Mouse (Mus musculus): ENCODE measurements around the gene Nmur1. TPM values are rescaled to one million over a fixed set of nuclear protein-coding genes. Genes with fewer than 3 reads are reported as not detected.
"Not testable (repeated sequence)": the region's sequence is repeated elsewhere in the genome, so short reads cannot be mapped to it uniquely, and the experiment has no call there.

Gene Nmur1
- 1.6 and 1.8 TPM in 2 replicates for polyA plus RNA-seq (2012; rRNA removed)

DNA sequence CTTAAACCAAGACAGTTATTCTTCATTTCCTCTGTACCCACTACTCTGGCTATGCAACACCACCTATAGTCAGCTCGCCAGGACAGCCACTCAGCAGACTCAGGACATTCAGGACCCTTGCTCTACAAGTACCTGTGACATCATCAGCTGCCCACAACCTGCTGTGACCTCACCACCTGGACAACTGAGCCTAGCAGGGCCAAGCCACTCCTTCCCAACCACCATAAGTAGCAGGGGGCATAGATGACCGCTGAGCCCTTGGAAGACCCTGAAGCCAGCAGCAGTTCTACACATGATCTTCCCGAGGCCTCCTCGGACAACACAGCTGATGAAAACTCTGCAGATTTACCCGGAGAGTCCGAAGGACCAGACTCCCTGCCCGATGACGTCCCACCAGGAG, at the start of gene Nmur1, which contains the start of gene Tex44:
TSS of gene Nmur1 (minus strand) at position 101 of the 400 bp plus-strand sequence.
TSS of gene Tex44 (plus strand) at position 202 of the 400 bp plus-strand sequence.
- no peaks in the 10 kb centered on the region for H3K27me3 ChIP-seq (ENCODE audit: control insufficient read depth, insufficient read depth, low read length)
- whole genome bisulfite sequencing = 92% methylated on average over 8 of the region's 8 CpGs
- no peak within 1 kb of the TSS for H3K27ac ChIP-seq (ENCODE audit: insufficient read depth, low read length)

DNA sequence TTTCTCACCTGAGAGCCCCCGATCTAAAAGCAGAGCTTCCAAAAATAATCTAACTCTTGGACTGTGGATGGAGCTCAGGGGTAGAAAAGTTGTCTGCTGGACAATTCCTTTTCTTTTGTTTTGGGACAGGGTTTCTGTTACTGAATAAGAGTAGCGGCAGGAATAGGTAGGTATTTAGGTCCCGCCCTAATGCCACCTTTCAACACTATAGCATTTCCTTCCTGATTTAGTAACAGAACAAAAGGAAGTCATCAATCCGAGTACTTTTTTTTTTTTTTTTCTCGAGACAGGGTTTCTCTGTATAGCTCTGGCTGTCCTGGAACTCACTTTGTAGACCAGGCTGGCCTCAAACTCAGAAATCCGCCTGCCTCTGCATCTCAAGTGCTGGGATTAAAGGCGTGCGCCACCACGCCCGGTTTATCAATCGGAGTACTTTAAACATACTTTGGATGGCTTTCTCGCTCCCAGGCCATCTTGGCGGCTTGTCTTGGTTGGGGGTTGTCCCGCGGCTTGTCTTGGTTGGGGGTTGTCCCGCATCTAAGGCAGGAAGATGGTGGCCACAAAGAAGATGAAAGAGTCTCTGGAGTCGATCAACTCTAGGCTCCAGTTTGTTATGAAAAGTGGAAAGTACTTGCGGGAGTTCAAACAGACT, 47.2 kb upstream of the Nmur1 start:
- no peak overlapping the region for H3K4me3 ChIP-seq (replicated peaks; ENCODE audit: insufficient read depth, low read depth, low read length)
- H3K27me3 ChIP-seq (ENCODE audit: control insufficient read depth, insufficient read depth, low read length) = no peaks in the 10 kb centered on the region
- no peak for TF ChIP-seq POLR2A (IDR thresholded peaks at IDR 0.05; ENCODE audit: borderline replicate concordance, insufficient read depth, low read length)
- TF ChIP-seq CTCF (IDR thresholded peaks at IDR 0.05; ENCODE audit: borderline replicate concordance, insufficient read depth, low read depth, low read length) = no peak
- 95% methylated on average over 18 of the region's 18 CpGs for WGBS
- no peak for DNase-seq
- H3K4me1 ChIP-seq (ENCODE audit: control insufficient read depth, insufficient read depth, low read length) = peaks cover 13% of the 10 kb centered on the region
- H3K27ac ChIP-seq (ENCODE audit: insufficient read depth, low read length) = peak overlapping the region; percentile 92; the same call in 1 of the 2 replicates

More for the DNA sequence above, at the start of gene Nmur1, which contains the start of gene Tex44:
- no peak for DNase-seq
- Histone ChIP-seq H3K4me1 (ENCODE audit: control insufficient read depth, insufficient read depth, low read length) (no peaks in the 10 kb centered on the region), H3K4me3 (replicated peaks; ENCODE audit: insufficient read depth, low read depth, low read length) (no peak within 1 kb of the TSS)
- TF ChIP-seq CTCF (IDR thresholded peaks at IDR 0.05; ENCODE audit: borderline replicate concordance, insufficient read depth, low read depth, low read length) = no peak
- no peak for TF ChIP-seq POLR2A (IDR thresholded peaks at IDR 0.05; ENCODE audit: borderline replicate concordance, insufficient read depth, low read length)

DNA sequence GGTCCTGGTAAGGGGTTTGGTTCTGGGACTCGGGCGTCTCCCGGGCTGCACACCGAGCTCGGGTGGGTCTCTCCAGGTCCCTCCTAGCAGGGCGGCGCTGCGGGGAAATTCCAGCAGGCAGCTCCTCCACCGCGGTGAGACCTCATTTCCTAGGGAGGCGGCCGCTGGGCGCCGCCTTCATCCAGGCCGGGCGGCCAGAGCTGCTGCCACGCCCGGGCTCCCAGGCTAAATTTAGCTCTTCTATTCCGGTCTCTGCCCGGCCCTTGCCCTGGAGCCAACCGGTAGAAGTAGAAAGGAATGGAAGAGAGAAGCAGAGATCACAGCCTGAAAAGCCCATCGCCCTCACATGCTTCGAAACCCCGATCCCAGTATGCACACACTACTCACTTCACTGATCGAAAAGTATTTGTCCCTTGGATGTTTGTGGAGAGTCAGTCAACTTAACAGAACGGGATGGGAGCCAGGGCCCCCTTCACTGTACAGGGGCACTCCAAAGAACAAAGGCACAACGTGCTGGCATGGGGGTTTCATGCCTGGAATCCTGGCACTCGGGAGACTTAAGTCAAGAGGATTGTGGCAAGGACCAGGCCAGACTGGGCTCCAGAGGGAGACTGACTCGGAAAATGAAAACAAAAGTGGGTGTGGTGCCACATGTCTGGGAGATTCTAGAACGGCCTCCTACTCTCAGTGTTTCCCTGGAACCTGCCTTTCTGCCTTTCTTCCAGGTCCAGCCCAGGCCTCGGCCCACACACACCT, 46.3 kb upstream of the Nmur1 start:
- DNase-seq = peak; percentile 80 to 86
- Histone ChIP-seq H3K27me3 (ENCODE audit: control insufficient read depth, insufficient read depth, low read length) (no peaks in the 10 kb centered on the region), H3K27ac (ENCODE audit: insufficient read depth, low read length) (peak overlapping the region; percentile 92), H3K4me1 (ENCODE audit: control insufficient read depth, insufficient read depth, low read length) (peaks cover 13% of the 10 kb centered on the region), H3K4me3 (replicated peaks; ENCODE audit: insufficient read depth, low read depth, low read length) (peak overlapping the region; percentile 23)
- 3% methylated on average over 31 of the region's 31 CpGs for WGBS
- TF ChIP-seq POLR2A (IDR thresholded peaks at IDR 0.05; ENCODE audit: borderline replicate concordance, insufficient read depth, low read length) (no peak), CTCF (IDR thresholded peaks at IDR 0.05; ENCODE audit: borderline replicate concordance, insufficient read depth, low read depth, low read length) (no peak)

DNA sequence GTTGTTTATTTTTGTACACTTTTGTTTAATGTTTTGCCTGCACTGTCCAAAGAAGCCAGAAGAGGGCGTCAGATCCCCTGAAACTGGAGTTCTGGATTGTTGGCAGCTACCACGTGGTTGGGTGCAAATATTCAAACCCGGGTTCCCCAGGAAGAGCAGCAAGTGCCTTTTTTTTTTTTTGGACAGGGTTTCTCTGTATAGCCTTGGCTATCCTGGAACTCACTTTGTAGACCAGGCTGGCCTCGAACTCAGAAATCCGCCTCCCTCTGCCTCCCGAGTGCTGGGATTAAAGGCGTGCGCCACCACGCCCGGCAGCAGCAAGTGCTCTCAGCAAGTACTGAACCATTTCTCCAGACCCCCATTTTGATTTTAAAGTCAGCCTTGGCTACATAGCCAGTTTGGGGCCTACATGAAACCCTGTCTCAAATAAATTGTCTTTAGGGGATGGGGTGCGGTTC, 45.5 kb upstream of the Nmur1 start:
- not testable (repeated sequence) for H3K4me3 ChIP-seq (replicated peaks; ENCODE audit: insufficient read depth, low read depth, low read length); H3K27me3 ChIP-seq (ENCODE audit: control insufficient read depth, insufficient read depth, low read length)
- Histone ChIP-seq H3K27ac (ENCODE audit: insufficient read depth, low read length) (peak overlapping the region; percentile 92), H3K4me1 (ENCODE audit: control insufficient read depth, insufficient read depth, low read length) (peaks cover 13% of the 10 kb centered on the region)
- TF ChIP-seq CTCF (IDR thresholded peaks at IDR 0.05; ENCODE audit: borderline replicate concordance, insufficient read depth, low read depth, low read length) = peak; percentile 54; the same call in 1 of the 2 replicates
- DNase-seq = peak; percentile 58 to 65
- 67% methylated on average over 11 of the region's 11 CpGs for WGBS

DNA sequence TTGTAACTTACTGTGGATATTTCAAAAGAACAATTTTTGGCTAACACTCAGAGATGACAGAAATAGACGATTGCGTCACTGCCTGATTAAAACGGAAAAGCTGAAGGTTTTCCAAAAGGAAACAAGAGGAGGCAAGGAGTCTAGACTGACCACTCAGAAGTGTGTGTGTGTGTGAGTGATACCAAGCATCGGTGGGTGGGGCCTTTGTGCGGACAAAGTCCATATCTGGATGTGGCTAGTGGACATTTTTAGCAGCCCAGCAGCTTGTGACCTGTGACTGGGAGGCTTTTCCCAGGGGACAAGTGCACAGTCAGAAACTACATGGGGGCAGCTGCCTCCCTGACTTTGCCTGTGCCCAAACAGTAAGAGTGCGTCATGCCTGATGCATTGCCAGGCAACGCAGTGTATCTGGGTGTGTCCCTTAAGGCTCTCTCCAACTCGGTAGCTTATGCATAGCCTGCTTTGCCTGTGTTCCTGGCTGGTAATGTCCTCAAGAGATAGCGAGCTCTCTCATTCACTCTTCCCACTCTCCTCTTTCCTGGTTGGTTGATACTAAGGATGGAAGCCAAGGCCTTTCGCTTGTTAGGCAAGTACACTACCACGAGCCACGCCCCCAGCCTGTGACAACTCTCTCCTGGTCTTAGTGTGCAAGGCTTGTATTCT, 44.6 kb upstream of the Nmur1 start:
- no peak overlapping the region for H3K4me3 ChIP-seq (replicated peaks; ENCODE audit: insufficient read depth, low read depth, low read length)
- WGBS = 13% methylated on average over 12 of the region's 12 CpGs
- peak; percentile 81 to 85 for DNase-seq
- TF ChIP-seq POLR2A (IDR thresholded peaks at IDR 0.05; ENCODE audit: borderline replicate concordance, insufficient read depth, low read length) = no peak
- TF ChIP-seq CTCF (IDR thresholded peaks at IDR 0.05; ENCODE audit: borderline replicate concordance, insufficient read depth, low read depth, low read length) = no peak
- H3K4me1 ChIP-seq (ENCODE audit: control insufficient read depth, insufficient read depth, low read length) = peaks cover 13% of the 10 kb centered on the region
- H3K27me3 ChIP-seq (ENCODE audit: control insufficient read depth, insufficient read depth, low read length) = no peaks in the 10 kb centered on the region
- H3K27ac ChIP-seq (ENCODE audit: insufficient read depth, low read length) = peak overlapping the region; percentile 86

DNA sequence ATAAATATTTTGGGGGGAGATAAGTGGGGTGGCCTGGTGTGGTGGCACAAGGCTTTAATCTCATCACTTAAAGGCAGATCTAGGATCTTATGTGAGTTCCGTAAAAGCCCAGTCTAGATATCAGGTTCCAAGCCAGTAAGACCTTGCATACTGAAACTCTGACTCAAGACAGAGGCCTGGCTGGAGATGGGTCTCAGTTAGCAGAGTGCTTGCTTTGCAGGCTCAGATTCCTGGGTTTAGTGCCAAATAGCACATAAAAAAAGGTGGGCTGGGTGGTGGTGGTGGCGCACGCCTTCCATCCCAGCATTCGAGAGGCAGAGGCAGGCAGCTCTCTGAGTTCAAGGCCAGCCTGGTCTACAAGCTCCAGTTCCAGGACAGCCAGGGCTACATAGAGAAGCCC, 43.8 kb upstream of the Nmur1 start:
- TF ChIP-seq CTCF (IDR thresholded peaks at IDR 0.05; ENCODE audit: borderline replicate concordance, insufficient read depth, low read depth, low read length) = no peak
- no peak for TF ChIP-seq POLR2A (IDR thresholded peaks at IDR 0.05; ENCODE audit: borderline replicate concordance, insufficient read depth, low read length)
- Histone ChIP-seq H3K27ac (ENCODE audit: insufficient read depth, low read length) (0 out of 2 replicates have a peak overlapping the region, but pooled peaks have one; percentile 38), H3K27me3 (ENCODE audit: control insufficient read depth, insufficient read depth, low read length) (no peaks in the 10 kb centered on the region), H3K4me3 (replicated peaks; ENCODE audit: insufficient read depth, low read depth, low read length) (no peak overlapping the region), H3K4me1 (ENCODE audit: control insufficient read depth, insufficient read depth, low read length) (peaks cover 13% of the 10 kb centered on the region)
- peak in 1 of 2 experiments; percentile 23 for DNase-seq
- 98% methylated on average over 4 of the region's 4 CpGs for WGBS

DNA sequence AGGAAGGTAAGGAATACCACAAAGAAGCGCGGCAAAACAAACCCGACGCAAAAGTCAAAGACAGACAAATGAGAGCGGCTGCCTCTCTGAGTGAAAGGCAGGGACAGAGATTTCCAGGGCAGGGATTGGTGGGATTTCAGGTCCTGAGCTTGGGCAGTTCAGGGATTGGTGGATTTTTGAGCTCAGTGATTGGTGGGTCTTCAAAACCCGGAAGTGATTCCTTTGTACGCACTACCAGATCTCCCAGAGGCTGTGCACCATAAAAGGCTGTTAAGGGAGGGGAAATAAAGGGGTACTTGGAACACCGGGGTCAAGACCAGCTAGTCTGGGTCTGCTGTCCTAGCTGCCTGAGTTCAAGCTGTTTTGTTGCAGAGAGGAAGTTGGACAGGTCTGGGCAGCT, 41.4 kb upstream of the Nmur1 start:
- peaks cover 9% of the 10 kb centered on the region for H3K4me1 ChIP-seq (ENCODE audit: control insufficient read depth, insufficient read depth, low read length)
- DNase-seq = no peak
- WGBS = 91% methylated on average over 8 of the region's 8 CpGs
- no peak overlapping the region for H3K4me3 ChIP-seq (replicated peaks; ENCODE audit: insufficient read depth, low read depth, low read length)
- TF ChIP-seq CTCF (IDR thresholded peaks at IDR 0.05; ENCODE audit: borderline replicate concordance, insufficient read depth, low read depth, low read length) (no peak), POLR2A (IDR thresholded peaks at IDR 0.05; ENCODE audit: borderline replicate concordance, insufficient read depth, low read length) (no peak)
- H3K27me3 ChIP-seq (ENCODE audit: control insufficient read depth, insufficient read depth, low read length) = no peaks in the 10 kb centered on the region
- H3K27ac ChIP-seq (ENCODE audit: insufficient read depth, low read length) = no peak overlapping the region
